Mouse (Mus musculus) kidney, adult 18-20 months (tissue): ENCODE measurements around the gene Olfr1257.
"Not testable (repeated sequence)": the region's sequence is repeated elsewhere in the genome, so short reads cannot be mapped to it uniquely, and the experiment has no call there.

Experiments used
- DNase-seq: peaks from one replicate; pipeline ENCODE4 v3.0.0; 2021

Gene Olfr1257

DNA sequence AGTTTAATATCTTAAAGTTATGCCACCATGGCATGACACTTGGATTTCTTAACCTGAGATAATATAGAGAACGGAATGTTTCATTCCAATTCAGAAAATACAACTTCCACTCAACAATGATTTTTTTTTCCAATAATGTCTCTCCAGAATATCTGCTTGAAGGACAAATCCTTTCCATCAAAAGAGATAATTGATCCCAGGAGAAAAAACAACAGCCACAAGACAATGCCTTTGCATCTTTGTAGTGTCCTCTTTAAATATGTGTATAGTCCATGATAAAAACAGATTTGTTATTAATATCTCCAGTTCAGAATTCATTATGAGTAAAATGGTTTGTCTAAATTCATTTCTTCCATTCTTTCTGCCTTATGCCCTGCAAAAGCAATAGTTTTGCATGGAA, at the start of gene Olfr1257:
Gene Olfr1257, plus strand, starts transcription at position 301 of the 400 bp plus-strand sequence.
- DNase-seq, result no peak

DNA sequence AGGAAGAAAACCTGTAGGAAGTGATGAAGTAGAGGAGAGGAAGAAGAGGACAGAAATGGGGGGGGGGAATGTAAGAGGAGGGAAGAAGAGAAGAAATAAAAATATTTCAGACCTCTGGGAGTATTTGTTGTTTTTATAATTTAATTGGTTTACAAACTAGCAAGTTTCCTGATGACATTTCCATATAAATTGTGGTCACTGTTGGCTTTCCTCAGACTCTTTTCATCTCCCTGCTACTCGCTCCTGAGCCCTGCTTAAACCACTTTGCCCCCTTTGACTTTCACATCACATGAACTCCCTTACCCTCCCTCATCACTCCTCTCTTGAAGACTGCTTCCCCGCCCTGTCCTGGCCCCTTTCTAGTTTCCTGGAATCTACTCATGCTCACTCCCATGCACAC, 36.8 kb upstream of the Olfr1257 start, which contains the start of gene Olfr1256:
Gene Olfr1256, minus strand, starts transcription at position 101 of the 400 bp plus-strand sequence.
- DNase-seq, result no peak

DNA sequence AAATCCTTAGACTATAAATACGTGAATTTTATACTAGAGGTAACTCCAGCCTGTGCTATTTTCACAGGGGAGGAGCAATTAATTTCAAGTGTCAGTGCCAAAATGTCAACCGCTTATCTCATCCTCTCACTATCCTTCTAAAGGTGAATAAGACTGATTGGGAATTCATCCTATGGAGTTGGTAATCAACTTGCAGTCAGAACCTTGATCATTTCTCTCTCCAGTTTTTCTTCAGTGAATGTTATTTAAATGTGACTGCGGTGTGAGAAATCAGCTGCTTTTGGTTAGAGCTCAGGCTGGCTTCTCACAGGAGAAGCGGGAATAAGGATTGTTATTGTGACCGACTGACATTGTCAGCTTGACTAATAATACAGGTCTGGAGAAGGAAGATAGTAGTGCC, 30.1 kb upstream of the Olfr1257 start, which contains the start of gene Olfr48:
Gene Olfr48, minus strand, starts transcription at position 101 of the 400 bp plus-strand sequence.
- no peak for DNase-seq

- DNase-seq, result no peak
These were observed 29.0 kb upstream of the Olfr1257 start for GRCm38 (mm10) chr2:89849230-89849629.

DNA sequence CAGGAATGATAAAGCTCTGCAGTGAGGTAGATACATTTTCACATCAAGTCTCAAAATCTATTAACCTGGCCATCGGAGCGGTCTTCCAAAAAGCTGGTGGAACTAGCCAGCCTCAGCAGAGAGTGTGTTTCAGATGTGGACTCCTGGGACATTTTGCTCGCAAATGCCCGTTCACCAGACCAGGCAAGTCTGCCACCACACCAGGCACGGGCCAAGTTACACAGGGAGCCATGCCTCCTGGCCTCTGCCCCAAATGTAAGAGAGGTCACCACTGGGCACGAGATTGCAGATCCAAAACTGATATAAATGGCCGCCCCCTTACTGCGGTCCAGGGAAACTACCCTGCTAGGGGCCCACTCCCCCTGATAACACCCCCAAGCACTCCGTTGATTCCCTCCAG, 34.4 kb downstream of the Olfr1257 start:
- not testable (repeated sequence) for DNase-seq

- no peak for DNase-seq
These were observed 48.8 kb downstream of the Olfr1257 start, which contains the start of gene Olfr1258 for GRCm38 (mm10) chr2:89927009-89927408. Gene Olfr1258, plus strand, starts transcription at chr2:89927309.
